In genomic region chr6:49686776-49687175, GRCm38 (mm10) we compare ENCODE assay signal across 28 mouse cellular contexts.
DNase-seq lines count a peak whose midpoint lies in the region; ATAC-seq and TF ChIP-seq lines count a peak whose summit lies in the region.
"Had no signal": no experiment of that assay in that cellular context is flagged by ENCODE, and none has a peak within 500 bp of the region (broad histone marks: within the 10 kb centered on the region; RNA-seq: fewer than 3 reads in every experiment).

No protein-coding gene starts in this region.

- no peak overlapping the region for H3K27ac ChIP-seq in forebrain, embryonic 14.5 days (ENCODE audit: low read depth, low read length)
- no peak overlapping the region for H3K27ac ChIP-seq in forebrain, postnatal 0 days (ENCODE audit: low read depth, low read length)
- no peak overlapping the region for H3K27ac ChIP-seq in kidney, adult 2 months (ENCODE audit: insufficient read depth, low read depth, low read length)
- no peak overlapping the region for H3K27ac ChIP-seq in kidney, embryonic 16.5 days (ENCODE audit: low read length)
- no peak overlapping the region for H3K27ac ChIP-seq in midbrain, postnatal 0 days (ENCODE audit: low read depth, low read length)
- no peak overlapping the region for H3K27ac ChIP-seq in midbrain, embryonic 13.5 days
- H3K27ac ChIP-seq: embryonic facial prominence, embryonic 12.5 days; forebrain, embryonic 12.5 days; gastrocnemius, adult 2 months; heart, embryonic 15.5 days; hindbrain, embryonic 12.5 days; hindbrain, embryonic 15.5 days; intestine, embryonic 15.5 days had no signal

- H3K4me2 ChIP-seq in forebrain, embryonic 14.5 days (ENCODE audit: low read length): no peak overlapping the region
- H3K4me2 ChIP-seq in forebrain, postnatal 0 days (ENCODE audit: low read depth): no peak overlapping the region
- H3K4me2 ChIP-seq in kidney, embryonic 16.5 days (replicated peaks; ENCODE audit: low read depth, low read length): no peak overlapping the region
- no peak overlapping the region for H3K4me2 ChIP-seq in midbrain, postnatal 0 days (ENCODE audit: low read depth, low read length, poor library complexity, severe bottlenecking)
- H3K4me2 ChIP-seq in midbrain, embryonic 13.5 days (replicated peaks): no peak overlapping the region
- H3K4me2 ChIP-seq: embryonic facial prominence, embryonic 12.5 days; forebrain, embryonic 12.5 days; heart, embryonic 12.5 days; heart, embryonic 15.5 days; hindbrain, embryonic 12.5 days; hindbrain, embryonic 15.5 days; intestine, embryonic 15.5 days had no signal

- no peaks in the 10 kb centered on the region for H3K27me3 ChIP-seq in forebrain, embryonic 14.5 days (replicated peaks; ENCODE audit: control insufficient read depth, insufficient read depth, low read length)
- no peaks in the 10 kb centered on the region for H3K27me3 ChIP-seq in forebrain, postnatal 0 days (ENCODE audit: insufficient read depth, low read length)
- no peaks in the 10 kb centered on the region for H3K27me3 ChIP-seq in kidney, adult 2 months (replicated peaks; ENCODE audit: control insufficient read depth, insufficient read depth, low read length)
- no peaks in the 10 kb centered on the region for H3K27me3 ChIP-seq in kidney, embryonic 16.5 days (ENCODE audit: insufficient read depth, low read length)
- no peaks in the 10 kb centered on the region for H3K27me3 ChIP-seq in midbrain, postnatal 0 days (ENCODE audit: insufficient read depth, low read length)
- no peaks in the 10 kb centered on the region for H3K27me3 ChIP-seq in midbrain, embryonic 13.5 days
- H3K27me3 ChIP-seq: embryonic facial prominence, embryonic 12.5 days; forebrain, embryonic 12.5 days; heart, embryonic 15.5 days; hindbrain, embryonic 12.5 days; hindbrain, embryonic 15.5 days; intestine, embryonic 15.5 days had no signal

- H3K36me3 ChIP-seq in forebrain, embryonic 14.5 days (ENCODE audit: control insufficient read depth, insufficient read depth, low read length): no peaks in the 10 kb centered on the region
- H3K36me3 ChIP-seq in forebrain, postnatal 0 days (ENCODE audit: insufficient read depth): no peaks in the 10 kb centered on the region
- H3K36me3 ChIP-seq in kidney, adult 2 months (ENCODE audit: control insufficient read depth, insufficient read depth, low read length): no peaks in the 10 kb centered on the region
- no peaks in the 10 kb centered on the region for H3K36me3 ChIP-seq in kidney, embryonic 16.5 days (ENCODE audit: insufficient read depth, low read length)
- H3K36me3 ChIP-seq in midbrain, postnatal 0 days (ENCODE audit: insufficient read depth, low read length): no peaks in the 10 kb centered on the region
- H3K36me3 ChIP-seq in midbrain, embryonic 13.5 days: no peaks in the 10 kb centered on the region
- H3K36me3 ChIP-seq: embryonic facial prominence, embryonic 12.5 days; forebrain, embryonic 12.5 days; heart, embryonic 12.5 days; heart, embryonic 15.5 days; hindbrain, embryonic 12.5 days; hindbrain, embryonic 15.5 days; intestine, embryonic 15.5 days had no signal

- no peak overlapping the region for H3K9ac ChIP-seq in forebrain, embryonic 14.5 days (ENCODE audit: low read length)
- H3K9ac ChIP-seq in forebrain, postnatal 0 days: no peak overlapping the region
- no peak overlapping the region for H3K9ac ChIP-seq in kidney, embryonic 16.5 days (replicated peaks; ENCODE audit: low read length)
- no peak overlapping the region for H3K9ac ChIP-seq in midbrain, postnatal 0 days (replicated peaks; ENCODE audit: low read length, poor library complexity, severe bottlenecking)
- no peak overlapping the region for H3K9ac ChIP-seq in midbrain, embryonic 13.5 days (replicated peaks)
- H3K9ac ChIP-seq: embryonic facial prominence, embryonic 12.5 days; forebrain, embryonic 12.5 days; heart, embryonic 12.5 days; heart, embryonic 15.5 days; hindbrain, embryonic 12.5 days; hindbrain, embryonic 15.5 days; intestine, embryonic 15.5 days had no signal

- no peak for TF ChIP-seq CTCF in forebrain, postnatal 0 days (IDR thresholded peaks at IDR 0.05; ENCODE audit: low read depth)
- no peak for TF ChIP-seq CTCF in kidney, adult 2 months (conservative IDR thresholded peaks at IDR 0.05; ENCODE audit: insufficient read depth, insufficient read length, low read depth, low read length)
- TF ChIP-seq CTCF in midbrain, postnatal 0 days (IDR thresholded peaks at IDR 0.05): no peak

- H3K9me3 ChIP-seq in forebrain, embryonic 14.5 days (replicated peaks; ENCODE audit: control insufficient read depth, low read length): no peaks in the 10 kb centered on the region
- H3K9me3 ChIP-seq in forebrain, postnatal 0 days (ENCODE audit: low read length): no peaks in the 10 kb centered on the region
- H3K9me3 ChIP-seq in kidney, embryonic 16.5 days (ENCODE audit: low read length): no peaks in the 10 kb centered on the region
- no peaks in the 10 kb centered on the region for H3K9me3 ChIP-seq in midbrain, postnatal 0 days (ENCODE audit: low read length)
- no peaks in the 10 kb centered on the region for H3K9me3 ChIP-seq in midbrain, embryonic 13.5 days
- H3K9me3 ChIP-seq: embryonic facial prominence, embryonic 12.5 days; forebrain, embryonic 12.5 days; heart, embryonic 12.5 days; heart, embryonic 15.5 days; hindbrain, embryonic 12.5 days; hindbrain, embryonic 15.5 days; intestine, embryonic 15.5 days had no signal

- no peak for ATAC-seq in forebrain, embryonic 14.5 days
- no peak for ATAC-seq in forebrain, postnatal 0 days
- ATAC-seq in kidney, embryonic 16.5 days (ENCODE audit: low FRiP score, low TSS enrichment): no peak
- no peak for ATAC-seq in midbrain, postnatal 0 days (ENCODE audit: low FRiP score)
- ATAC-seq in midbrain, embryonic 13.5 days: no peak
- ATAC-seq: activated CD4-positive, CD25-positive, alpha-beta regulatory T cell, adult 4 months; forebrain, embryonic 16.5 days; intestine, embryonic 15.5 days had no signal

- no peaks in the 10 kb centered on the region for H3K4me1 ChIP-seq in forebrain, embryonic 14.5 days (ENCODE audit: control insufficient read depth, insufficient read depth, low read length)
- H3K4me1 ChIP-seq in forebrain, postnatal 0 days (ENCODE audit: insufficient read depth): no peaks in the 10 kb centered on the region
- no peaks in the 10 kb centered on the region for H3K4me1 ChIP-seq in kidney, adult 2 months (ENCODE audit: control insufficient read depth, insufficient read depth, low read length)
- H3K4me1 ChIP-seq in kidney, embryonic 16.5 days (ENCODE audit: insufficient read depth, low read length): no peaks in the 10 kb centered on the region
- H3K4me1 ChIP-seq in midbrain, postnatal 0 days (ENCODE audit: insufficient read depth, low read length): no peaks in the 10 kb centered on the region
- no peaks in the 10 kb centered on the region for H3K4me1 ChIP-seq in midbrain, embryonic 13.5 days (replicated peaks)
- H3K4me1 ChIP-seq: embryonic facial prominence, embryonic 12.5 days; forebrain, embryonic 12.5 days; hindbrain, embryonic 12.5 days; hindbrain, embryonic 15.5 days; intestine, embryonic 15.5 days had no signal

- peak; percentile 21 to 37 for DNase-seq in cerebellum, postnatal 10 days
- no peak for DNase-seq in cerebellum, adult 8-10 months
- peak; percentile 37 for DNase-seq in forebrain, embryonic 14.5 days (ENCODE audit: low spot score)
- DNase-seq in forebrain, postnatal 0 days: no peak
- DNase-seq in kidney, adult 2 months: peak; percentile 1
- peak; percentile 41 for DNase-seq in midbrain, postnatal 0 days (ENCODE audit: low spot score)
- DNase-seq: adrenal gland, adult 8-10 months; adrenal gland, postnatal 36 days; cerebellum, adult 11-12 months; cerebellum, adult 9-10 months; gastrocnemius, adult 2 months; gastrocnemius, postnatal 14 days; heart, adult 18-20 months; heart, postnatal 10 days; heart, postnatal 4 days; kidney, adult 18-20 months had no signal

- no peak overlapping the region for H3K4me3 ChIP-seq in forebrain, embryonic 14.5 days (ENCODE audit: low read depth, low read length)
- no peak overlapping the region for H3K4me3 ChIP-seq in forebrain, postnatal 0 days (ENCODE audit: low read depth, low read length)
- H3K4me3 ChIP-seq in kidney, adult 2 months (ENCODE audit: insufficient read depth, low read depth, low read length): no peak overlapping the region
- no peak overlapping the region for H3K4me3 ChIP-seq in kidney, embryonic 16.5 days (ENCODE audit: low read length)
- H3K4me3 ChIP-seq in midbrain, postnatal 0 days (ENCODE audit: low read depth, low read length): no peak overlapping the region
- H3K4me3 ChIP-seq in midbrain, embryonic 13.5 days (replicated peaks): no peak overlapping the region
- H3K4me3 ChIP-seq: embryonic facial prominence, embryonic 12.5 days; erythroblast, embryonic 14.5 days; forebrain, embryonic 12.5 days; gastrocnemius, adult 2 months; heart, embryonic 12.5 days; heart, embryonic 15.5 days; hindbrain, embryonic 12.5 days; hindbrain, embryonic 15.5 days; intestine, embryonic 15.5 days had no signal

- 60% methylated on average over 4 of the region's 4 CpGs for WGBS in forebrain, embryonic 14.5 days
- 42% methylated on average over 4 of the region's 4 CpGs for WGBS in forebrain, postnatal 0 days
- WGBS in kidney, adult 2 months: 37% methylated on average over 4 of the region's 4 CpGs
- 54% methylated on average over 4 of the region's 4 CpGs for WGBS in kidney, embryonic 16.5 days
- WGBS in midbrain, postnatal 0 days: 76% methylated on average over 4 of the region's 4 CpGs
- WGBS in midbrain, embryonic 13.5 days: 91% methylated on average over 4 of the region's 4 CpGs

- TF ChIP-seq POLR2A in kidney, adult 2 months (IDR thresholded peaks at IDR 0.05; ENCODE audit: low read depth, low read length): no peak

Comparison
In these comparisons a context has a peak if more than half of its experiments do, and no peak if none do; other contexts are left out.
1. DNase-seq: peak in cerebellum, postnatal 10 days (2 of 2), forebrain, embryonic 14.5 days (single experiment), kidney, adult 2 months (single experiment) and midbrain, postnatal 0 days (single experiment); none in cerebellum, adult 8-10 months (single experiment) and forebrain, postnatal 0 days (single experiment).